Mouse (Mus musculus): ENCODE measurements around the gene Chd5.

The Chd5 gene

GRCm38 (mm10) chr4:152338419-152339292 is at the start of gene Chd5:
Chd5 (plus strand) TSS chr4:152338651.
- in situ Hi-C loops (cut with MboI, MseI), result no loop called here

- in situ Hi-C loops (cut with MboI, MseI), result loop anchor here (5.0 kb wide), 1 partner anchor 118 kb away; no protein-coding TSS in a partner anchor
These were observed 48.1 kb upstream of the Chd5 start for GRCm38 (mm10) chr4:152290385-152290784.

- in situ Hi-C loops (cut with MboI, MseI), result loop anchor here (5.0 kb wide), 1 partner anchor 119 kb away; no protein-coding TSS in a partner anchor
These were observed 47.5 kb upstream of the Chd5 start for GRCm38 (mm10) chr4:152290991-152291390.

GRCm38 (mm10) chr4:152291562-152291961 is 46.9 kb upstream of the Chd5 start, which contains the start of gene Hes3:
Hes3 (minus strand) TSS chr4:152291662.
- in situ Hi-C loops (cut with MboI, MseI), result loop anchor here (5.0 kb wide), 1 partner anchor 119 kb away; no protein-coding TSS in a partner anchor

- in situ Hi-C loops (cut with MboI, MseI), result loop anchor here (5.0 kb wide), 1 partner anchor 120 kb away; no protein-coding TSS in a partner anchor
These were observed 46.2 kb upstream of the Chd5 start for GRCm38 (mm10) chr4:152292102-152292765.

- in situ Hi-C loops (cut with MboI, MseI), result loop anchor here (5.0 kb wide), 1 partner anchor 122 kb away; no protein-coding TSS in a partner anchor
These were observed 44.1 kb upstream of the Chd5 start for GRCm38 (mm10) chr4:152294188-152294929.

- in situ Hi-C loops (cut with MboI, MseI), result no loop called here
These were observed 42.5 kb upstream of the Chd5 start for GRCm38 (mm10) chr4:152295916-152296315.

GRCm38 (mm10) chr4:152296371-152296770 is 42.1 kb upstream of the Chd5 start:
- in situ Hi-C loops (cut with MboI, MseI), result no loop called here

GRCm38 (mm10) chr4:152296874-152297861 is 41.3 kb upstream of the Chd5 start, which contains the start of gene Icmt:
Icmt (plus strand) TSS chr4:152297227.
- in situ Hi-C loops (cut with MboI, MseI), result no loop called here

GRCm38 (mm10) chr4:152298836-152299235 is 39.6 kb upstream of the Chd5 start:
- in situ Hi-C loops (cut with MboI, MseI), result no loop called here

GRCm38 (mm10) chr4:152300375-152300774 is 38.1 kb upstream of the Chd5 start:
- in situ Hi-C loops (cut with MboI, MseI), result no loop called here

GRCm38 (mm10) chr4:152302012-152302411 is 36.4 kb upstream of the Chd5 start:
- in situ Hi-C loops (cut with MboI, MseI), result no loop called here

GRCm38 (mm10) chr4:152303172-152303571 is 35.3 kb upstream of the Chd5 start:
- in situ Hi-C loops (cut with MboI, MseI), result no loop called here

- in situ Hi-C loops (cut with MboI, MseI), result no loop called here
These were observed 33.8 kb upstream of the Chd5 start for GRCm38 (mm10) chr4:152304685-152305084.

GRCm38 (mm10) chr4:152305991-152306390 is 32.5 kb upstream of the Chd5 start:
- in situ Hi-C loops (cut with MboI, MseI), result no loop called here

- in situ Hi-C loops (cut with MboI, MseI), result no loop called here
These were observed 30.9 kb upstream of the Chd5 start for GRCm38 (mm10) chr4:152307542-152307941.

- in situ Hi-C loops (cut with MboI, MseI), result no loop called here
These were observed 26.3 kb upstream of the Chd5 start for GRCm38 (mm10) chr4:152312186-152312585.

- in situ Hi-C loops (cut with MboI, MseI), result no loop called here
These were observed 25.2 kb upstream of the Chd5 start for GRCm38 (mm10) chr4:152313211-152313632.

GRCm38 (mm10) chr4:152313934-152314333 is 24.5 kb upstream of the Chd5 start:
- in situ Hi-C loops (cut with MboI, MseI), result no loop called here

- in situ Hi-C loops (cut with MboI, MseI), result no loop called here
These were observed 22.8 kb upstream of the Chd5 start for GRCm38 (mm10) chr4:152315498-152316213.
